Mouse (Mus musculus): ENCODE measurements at regions not wholly inside any gene's neighbourhood (a gene's known extent, or its start where the extent isn't known, plus 50 kb on each side); places are given as distances from the start of the nearest gene placed in this dataset.

- no peak for ATAC-seq (replicated peaks; ENCODE audit: poor library complexity)
Measured at GRCm38 (mm10) chr7:70300516-70300915, 66.0 kb downstream of the Nr2f2 start.

DNA sequence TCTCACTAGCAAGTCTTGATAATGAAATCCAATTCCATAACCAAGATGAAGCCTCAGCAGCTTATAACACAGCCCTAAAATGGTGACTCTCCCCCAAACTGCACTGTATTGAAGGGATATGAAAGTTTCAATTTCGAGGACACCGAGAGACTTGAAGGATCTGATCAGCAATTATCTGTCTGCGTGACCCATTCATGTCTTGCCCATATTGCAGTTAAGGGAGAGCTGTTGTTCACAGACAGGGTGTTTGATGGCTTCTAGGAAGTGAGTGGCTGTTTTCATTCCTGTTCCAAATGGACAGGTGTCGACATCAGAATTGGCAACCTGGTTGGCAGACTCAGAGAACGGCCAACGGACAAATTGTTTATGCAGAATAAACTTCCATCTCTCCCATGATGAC, 75.1 kb downstream of the Nr2f2 start:
- ATAC-seq (replicated peaks; ENCODE audit: poor library complexity) = no peak

- no peak for ATAC-seq (replicated peaks; ENCODE audit: poor library complexity)
Measured at GRCm38 (mm10) chr7:70290733-70291320, 75.7 kb downstream of the Nr2f2 start.

- ATAC-seq (replicated peaks; ENCODE audit: poor library complexity) = no peak
Measured at GRCm38 (mm10) chr7:70290277-70290676, 76.3 kb downstream of the Nr2f2 start.

DNA sequence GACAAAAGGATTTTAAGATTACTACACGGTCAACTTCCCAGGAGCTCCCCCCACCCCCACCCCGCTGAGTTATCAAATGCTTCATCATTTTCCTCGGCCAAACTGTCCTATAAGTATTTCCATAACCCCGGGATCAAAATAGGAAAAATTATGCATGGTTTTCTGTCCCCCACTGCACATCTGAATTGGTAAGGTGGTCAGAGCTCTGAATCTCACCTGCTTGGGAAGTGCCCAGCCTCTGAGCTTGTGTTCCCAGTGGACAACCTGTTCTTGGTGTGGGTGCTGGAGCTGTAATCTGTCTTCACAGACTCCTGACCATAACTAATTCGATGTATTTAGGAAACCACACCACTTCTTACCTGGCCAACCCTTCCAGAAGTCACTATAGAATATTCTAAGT, 77.9 kb downstream of the Nr2f2 start:
- ATAC-seq (replicated peaks; ENCODE audit: poor library complexity) = no peak

DNA sequence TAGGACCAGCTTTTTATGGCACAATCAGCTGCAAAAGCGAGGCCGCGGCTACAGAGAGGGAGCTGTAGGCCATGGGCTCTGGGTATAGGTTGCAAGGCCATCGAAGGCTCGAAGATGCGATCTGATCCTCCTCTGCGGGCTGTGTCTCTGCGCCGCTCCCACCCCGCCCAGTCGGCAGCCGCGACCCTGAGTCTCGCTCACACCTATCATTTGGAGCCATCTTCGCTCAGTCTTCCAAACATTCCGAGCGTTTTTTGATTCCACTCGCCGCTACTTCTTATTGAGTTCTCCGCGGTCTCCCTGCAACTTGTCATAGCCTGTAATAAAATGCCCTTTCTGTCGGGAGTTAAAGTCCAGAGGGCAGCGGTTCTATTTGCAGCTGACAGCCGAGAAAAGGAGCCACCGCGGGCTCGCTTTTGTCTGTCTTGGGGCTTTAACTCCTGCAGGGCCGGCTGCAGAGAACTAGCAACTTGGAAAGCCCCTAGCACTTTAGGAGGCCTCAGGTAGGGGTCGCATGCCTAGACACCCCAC, 78.6 kb downstream of the Nr2f2 start:
- no peak for ATAC-seq (replicated peaks; ENCODE audit: poor library complexity)

- ATAC-seq (replicated peaks; ENCODE audit: poor library complexity) = no peak
Measured at GRCm38 (mm10) chr7:70286836-70287355, 79.6 kb downstream of the Nr2f2 start.

DNA sequence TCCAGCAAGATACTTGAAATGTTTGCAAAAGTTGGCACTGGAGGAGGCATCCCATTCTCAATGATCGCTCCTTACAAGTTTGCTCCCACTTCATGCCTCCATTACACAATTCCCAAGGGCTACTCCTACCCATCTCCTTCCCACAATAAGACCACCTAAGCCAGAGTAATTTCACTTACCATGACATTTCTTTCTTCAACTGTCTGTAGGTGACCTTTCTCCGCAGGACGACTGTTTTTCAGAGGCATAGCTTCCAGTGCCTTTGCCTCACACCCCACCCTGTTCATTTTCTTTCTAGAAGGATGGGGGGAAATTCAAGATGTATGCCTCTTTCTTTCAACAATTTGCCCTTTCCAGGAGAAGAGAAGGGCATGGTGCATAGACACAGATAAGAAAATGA, 81.2 kb downstream of the Nr2f2 start:
- no peak for ATAC-seq (replicated peaks; ENCODE audit: poor library complexity)

DNA sequence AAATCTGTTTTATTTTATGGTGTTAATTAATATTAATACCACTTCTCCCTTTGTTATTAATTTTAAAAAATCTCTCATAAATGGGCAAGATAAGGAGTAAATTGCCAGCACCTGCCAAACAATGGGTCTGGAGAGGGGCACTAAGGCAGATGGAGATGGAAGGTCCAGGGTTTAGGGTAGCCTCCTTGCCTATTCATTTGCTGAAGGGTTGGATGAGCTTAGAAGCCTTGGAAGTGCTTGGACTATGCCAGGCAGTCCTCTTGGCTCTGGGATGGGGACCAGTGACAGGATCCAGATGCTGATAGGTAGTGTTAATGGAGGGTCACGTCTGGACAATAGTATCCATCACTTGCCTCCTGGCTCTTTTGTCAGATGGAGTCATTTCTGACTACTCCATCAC, 82.7 kb downstream of the Nr2f2 start:
- no peak for ATAC-seq (replicated peaks; ENCODE audit: poor library complexity)

GRCm38 (mm10) chr7:70283166-70283565, 83.4 kb downstream of the Nr2f2 start:
- ATAC-seq (replicated peaks; ENCODE audit: poor library complexity) = no peak

DNA sequence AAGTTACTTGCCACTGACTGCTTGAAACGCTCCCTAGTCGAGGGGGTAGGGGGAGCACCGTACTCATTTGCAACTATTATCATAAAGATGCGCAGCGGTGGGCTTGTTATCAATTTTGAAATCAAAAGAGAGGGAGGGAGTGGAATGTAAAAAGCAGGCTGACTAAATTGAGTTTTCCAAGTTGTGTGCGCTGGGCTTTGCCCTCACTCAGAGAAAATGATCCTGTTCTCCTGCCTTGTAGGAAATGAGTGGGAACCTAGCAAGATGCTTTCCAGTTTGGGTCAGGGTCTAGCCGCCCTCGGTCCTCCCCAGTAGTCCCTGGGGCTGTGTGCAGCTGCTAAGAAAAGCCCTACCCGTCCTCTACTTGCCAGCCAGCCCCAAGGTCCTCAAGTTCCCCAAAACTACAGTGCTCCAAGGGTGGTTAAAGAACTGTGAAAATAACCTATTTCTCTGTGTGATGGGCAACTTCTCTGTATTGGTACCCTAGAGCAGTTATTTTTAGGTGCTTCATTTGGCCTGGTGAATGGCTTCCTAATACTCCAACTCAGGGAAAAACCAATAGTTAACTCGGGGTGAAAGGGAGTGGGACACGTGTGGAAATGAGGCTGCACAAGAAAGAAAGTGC, 84.5 kb downstream of the Nr2f2 start:
- ATAC-seq (replicated peaks; ENCODE audit: poor library complexity) = no peak

DNA sequence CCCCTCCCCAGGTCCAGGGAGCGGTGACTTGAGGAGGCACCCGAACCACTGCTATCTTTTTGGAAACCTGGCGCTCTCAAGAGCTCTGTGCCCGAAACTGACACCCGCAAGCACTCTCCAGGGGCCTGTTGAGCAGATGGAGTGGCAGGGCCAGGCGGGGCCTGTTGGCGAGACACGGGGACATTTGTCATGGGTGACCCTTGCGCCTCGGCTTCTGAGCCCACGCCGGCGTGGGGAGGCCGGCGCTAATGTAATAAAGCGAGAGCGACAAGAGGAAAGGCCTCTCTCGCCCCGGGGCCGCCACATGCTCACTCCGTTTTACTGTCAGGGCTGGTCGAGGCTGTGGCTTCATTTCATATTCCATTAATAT, 85.2 kb downstream of the Nr2f2 start:
- ATAC-seq (replicated peaks; ENCODE audit: poor library complexity) = no peak

GRCm38 (mm10) chr7:70280643-70281380, 85.7 kb downstream of the Nr2f2 start:
- no peak for ATAC-seq (replicated peaks; ENCODE audit: poor library complexity)

- ATAC-seq (replicated peaks; ENCODE audit: poor library complexity) = no peak
Measured at GRCm38 (mm10) chr7:70279927-70280642, 86.5 kb downstream of the Nr2f2 start.

DNA sequence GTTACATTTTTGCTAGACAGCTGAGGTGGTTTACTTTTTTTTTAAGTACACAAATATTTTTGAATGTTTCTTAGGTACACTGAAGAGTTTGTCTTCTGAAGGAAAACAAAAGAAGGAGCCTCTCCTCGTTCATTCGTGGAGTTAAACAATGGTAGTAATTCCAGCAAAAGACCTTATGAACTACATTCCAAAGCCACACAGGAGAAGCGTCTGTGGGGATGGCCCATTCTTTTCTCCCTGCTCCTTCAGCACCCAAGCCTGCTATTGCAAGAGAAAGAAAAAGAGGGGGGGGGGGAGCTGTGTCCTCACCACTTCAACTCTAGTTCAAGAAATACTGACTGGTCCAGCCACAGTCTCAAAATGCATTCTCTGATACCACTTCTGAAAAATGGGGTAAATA, 87.4 kb downstream of the Nr2f2 start:
- ATAC-seq (replicated peaks; ENCODE audit: poor library complexity) = no peak

DNA sequence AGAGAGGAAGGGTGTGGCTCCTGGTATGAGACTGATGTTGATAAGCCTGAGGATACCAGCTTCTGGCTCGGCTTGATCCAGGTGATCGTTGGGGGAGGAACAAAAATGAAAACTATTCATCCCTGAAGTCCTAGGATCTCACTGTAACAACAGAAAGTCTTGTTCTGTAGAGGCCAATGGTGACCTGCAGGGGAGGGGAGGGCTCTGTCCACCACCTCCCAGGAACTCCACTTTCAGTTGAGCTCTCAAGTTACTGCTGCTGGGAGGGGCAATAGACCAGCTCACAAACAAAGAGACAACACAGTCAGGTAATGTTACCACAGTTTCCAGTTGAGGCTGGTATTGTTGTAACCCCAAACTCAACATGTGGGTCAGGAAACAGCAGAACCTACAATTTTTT, 90.5 kb downstream of the Nr2f2 start:
- ATAC-seq (replicated peaks; ENCODE audit: poor library complexity) = no peak

DNA sequence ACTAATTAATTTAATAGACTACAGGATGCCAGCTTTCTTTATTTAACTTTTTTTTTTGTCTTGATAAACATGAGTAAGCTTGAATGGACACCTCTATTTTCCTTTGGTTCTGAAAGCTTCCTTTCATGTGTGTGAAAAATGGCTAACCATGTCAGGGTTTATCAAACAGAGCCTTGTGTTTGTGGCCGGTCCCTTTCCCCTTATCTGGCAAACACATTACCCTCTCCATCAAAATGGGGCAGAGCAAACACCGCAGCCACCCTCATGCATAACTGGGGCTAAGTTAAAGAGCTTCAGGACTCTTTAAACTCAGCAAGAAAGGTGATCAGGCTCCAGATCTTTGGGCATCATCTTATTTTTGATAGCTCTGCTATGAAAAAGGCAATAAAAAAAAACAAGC, 92.2 kb downstream of the Nr2f2 start:
- ATAC-seq (replicated peaks; ENCODE audit: poor library complexity) = no peak

GRCm38 (mm10) chr7:70267075-70267474, 99.5 kb downstream of the Nr2f2 start:
- no peak for ATAC-seq (replicated peaks; ENCODE audit: poor library complexity)

DNA sequence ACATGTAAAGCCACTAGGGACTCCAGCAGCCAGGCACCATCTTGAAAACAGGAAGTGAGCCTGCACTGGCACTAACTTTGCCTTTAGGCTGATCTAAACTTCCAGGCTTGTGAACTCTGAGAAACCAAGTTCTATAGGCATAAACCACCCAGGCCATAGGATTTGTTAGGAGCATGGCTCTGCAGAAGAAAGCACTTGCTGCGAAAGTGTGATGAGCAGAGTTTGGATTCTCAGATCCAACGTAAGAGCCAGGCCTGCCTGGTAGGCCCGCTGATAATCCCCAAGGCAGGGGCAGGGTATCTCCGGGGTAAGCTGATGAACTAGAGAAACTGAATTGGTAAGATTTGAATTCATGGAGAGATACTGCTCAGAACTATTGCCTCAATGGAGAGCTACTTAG, 109.7 kb downstream of the Nr2f2 start:
- ATAC-seq (replicated peaks; ENCODE audit: poor library complexity) = no peak

GRCm38 (mm10) chr7:70255072-70255471, 111.5 kb downstream of the Nr2f2 start:
- no peak for ATAC-seq (replicated peaks; ENCODE audit: poor library complexity)

DNA sequence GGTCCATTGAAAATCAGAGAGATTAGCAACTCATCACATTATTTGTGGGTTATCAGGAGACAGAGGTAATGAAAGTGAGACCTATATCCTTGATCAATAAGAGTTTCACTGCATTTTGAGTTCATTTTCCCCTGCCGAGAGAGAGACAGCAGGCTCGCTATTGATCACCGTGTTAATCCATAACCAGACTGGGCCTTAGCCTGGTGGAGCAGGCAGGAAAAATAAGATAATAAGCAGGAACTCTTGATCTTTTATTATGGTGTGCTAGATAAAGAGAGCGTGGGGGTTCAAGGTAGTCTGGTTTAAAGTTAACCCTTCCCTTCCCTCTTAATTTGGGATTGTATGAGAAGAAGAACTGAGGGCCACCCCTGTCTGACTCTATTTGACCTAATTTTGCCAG, 113.3 kb downstream of the Nr2f2 start:
- ATAC-seq (replicated peaks; ENCODE audit: poor library complexity) = no peak
